Mouse (Mus musculus): ENCODE measurements around the gene Figla.
"Not testable (repeated sequence)": the region's sequence is repeated elsewhere in the genome, so short reads cannot be mapped to it uniquely, and the experiment has no call there.

The Figla gene

DNA sequence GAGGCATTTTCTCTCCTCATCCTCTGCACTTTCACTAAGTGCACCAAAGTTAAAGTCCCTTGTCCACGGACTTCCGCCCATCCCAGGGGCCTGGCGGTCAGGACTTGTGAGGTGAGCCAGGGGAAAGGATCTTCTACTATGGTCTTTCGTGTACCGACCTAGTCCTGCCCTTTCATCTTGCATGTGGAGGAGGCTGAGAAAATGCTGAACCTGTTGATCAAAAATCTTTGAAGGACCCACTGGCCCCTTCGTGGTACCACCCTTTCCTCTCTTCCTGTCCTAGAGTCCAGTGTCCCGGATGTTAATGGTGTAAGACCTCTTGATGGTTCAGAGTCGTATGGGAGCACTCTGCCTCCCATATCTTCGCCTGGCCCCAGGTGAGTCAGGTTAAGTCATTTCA, at the start of gene Figla:
Gene Figla, plus strand, starts transcription at position 301 of the 400 bp plus-strand sequence.
- no peak for DNase-seq (ENCODE audit: low spot score)

DNA sequence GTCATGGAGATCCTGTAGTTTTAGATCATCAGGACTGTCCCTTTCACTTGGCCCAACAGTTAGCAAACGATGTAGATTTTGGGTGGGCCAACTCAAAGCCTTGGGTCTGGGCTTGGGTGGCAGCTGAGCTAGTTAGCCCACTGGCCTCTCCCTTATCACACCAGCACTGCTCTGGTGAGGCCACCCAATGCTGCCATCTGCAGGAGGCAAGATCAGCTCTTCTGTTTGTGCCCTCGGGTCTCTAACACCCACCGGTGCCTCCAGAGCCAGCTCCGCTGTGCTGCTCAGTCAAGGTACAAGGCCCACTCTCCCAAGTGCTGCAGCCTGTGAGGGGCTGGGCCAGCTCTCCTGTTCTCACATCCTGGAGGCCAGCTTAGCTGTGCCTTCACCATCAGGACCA, 49.3 kb upstream of the Figla start:
- DNase-seq (ENCODE audit: low spot score): peak; percentile 16

DNA sequence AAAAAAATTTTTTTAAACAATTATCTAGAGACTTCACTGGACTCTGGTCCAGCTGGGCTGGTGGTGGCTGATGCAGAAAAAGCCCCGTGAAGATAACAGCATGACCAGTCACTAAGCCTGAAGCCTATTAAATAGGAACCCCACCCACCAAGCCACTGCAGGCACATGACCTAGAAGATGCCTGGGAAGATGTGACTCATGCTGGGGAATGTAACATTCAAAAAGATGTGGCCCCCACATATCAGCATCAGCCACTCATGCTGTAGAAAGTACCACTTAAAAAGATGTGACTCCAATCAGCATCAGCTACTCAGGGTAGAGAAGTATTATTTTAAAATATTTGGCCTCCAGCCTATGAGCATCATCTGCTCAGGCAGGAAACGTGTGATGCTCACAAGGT, 46.1 kb upstream of the Figla start:
- no peak for DNase-seq (ENCODE audit: low spot score)

DNA sequence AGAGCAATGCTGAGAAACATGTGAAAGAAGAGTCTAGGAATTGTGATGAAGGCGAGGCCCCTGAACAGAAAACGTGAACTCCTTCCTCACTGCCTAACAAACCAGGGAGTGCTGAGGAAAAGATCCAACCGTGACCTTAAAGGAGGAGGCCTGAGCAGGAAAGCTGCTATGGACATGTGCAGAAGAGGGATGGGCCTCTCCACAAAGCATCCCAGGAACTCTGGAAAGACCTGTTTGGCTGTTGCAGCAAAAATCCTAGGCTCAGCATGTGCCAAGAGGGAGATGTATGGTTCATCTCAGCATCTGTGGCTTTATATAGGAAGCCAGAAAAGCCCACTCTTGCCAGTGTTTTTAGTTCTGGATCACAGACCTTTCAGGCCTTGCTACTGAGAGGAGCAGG, 43.3 kb upstream of the Figla start:
- no peak for DNase-seq (ENCODE audit: low spot score)

DNA sequence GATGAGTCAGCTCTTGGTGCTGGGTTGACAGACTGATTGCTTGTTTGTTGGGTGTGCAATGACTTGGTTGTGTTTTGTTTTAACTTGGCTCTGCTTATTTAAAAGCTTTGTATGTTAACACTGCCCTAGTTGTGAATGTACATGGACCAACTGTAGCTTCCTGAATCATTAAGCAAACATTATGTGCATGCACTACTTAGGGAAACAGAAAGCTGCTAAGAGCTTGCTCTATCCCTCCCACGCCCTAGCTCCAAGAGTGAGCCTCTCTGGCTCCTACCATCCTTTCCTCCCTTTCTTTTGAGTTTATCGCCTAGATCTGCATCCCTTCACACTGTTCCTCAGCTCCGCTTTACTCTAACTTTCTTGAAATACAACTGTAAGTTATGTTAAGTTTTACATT, 42.6 kb upstream of the Figla start:
- DNase-seq (ENCODE audit: low spot score): no peak

DNA sequence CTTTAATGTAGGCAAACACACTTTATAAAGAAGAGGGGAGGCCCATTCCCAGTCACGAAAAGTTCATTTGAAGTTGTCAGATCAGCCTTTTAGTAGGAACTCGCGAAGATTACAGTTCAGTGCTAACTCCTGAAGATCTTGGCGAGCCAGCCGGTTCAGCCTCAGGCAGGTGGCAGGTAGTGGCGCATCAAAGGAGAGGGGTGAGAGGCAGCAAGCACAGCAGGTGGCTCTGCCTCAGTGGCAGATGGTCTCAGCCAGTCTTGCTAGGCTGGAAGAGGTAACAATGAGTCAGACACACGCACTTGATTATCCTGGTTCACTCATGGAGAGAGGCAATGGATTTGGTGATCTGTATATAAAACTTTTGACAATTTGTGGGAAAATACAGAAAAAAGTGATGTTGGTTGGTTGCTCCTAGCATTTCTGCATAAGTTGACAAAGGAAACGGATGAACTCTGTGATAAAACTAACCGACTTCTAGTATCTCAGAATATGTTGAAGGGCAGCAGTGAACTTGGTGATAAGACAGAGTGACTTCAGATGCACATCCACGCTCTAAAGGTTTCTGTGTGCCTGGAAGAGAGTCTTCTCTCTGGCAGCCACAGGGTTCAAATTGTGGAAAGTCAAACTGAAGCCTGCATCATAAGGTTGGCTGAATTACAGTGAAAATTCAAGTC, 40.9 kb upstream of the Figla start:
- DNase-seq (ENCODE audit: low spot score): no peak

DNA sequence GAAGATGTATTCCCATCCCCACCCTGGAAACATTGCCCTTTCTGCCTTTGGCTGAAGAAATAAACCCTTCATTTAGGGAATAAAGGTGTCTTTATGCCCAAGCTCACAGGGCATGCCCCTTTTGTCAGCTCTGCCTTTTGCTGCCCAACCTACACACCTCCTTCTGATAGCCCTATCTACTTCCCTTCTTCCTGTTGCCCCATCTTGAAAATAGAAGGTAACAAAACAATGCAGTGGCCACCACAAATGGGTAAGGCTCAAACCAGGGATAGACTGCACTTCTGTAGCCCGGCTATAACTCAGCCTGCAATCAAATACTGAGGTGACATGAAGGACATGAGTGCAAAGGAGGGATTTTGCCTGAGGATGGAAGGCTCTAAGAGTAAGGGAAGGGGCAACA, 40.2 kb upstream of the Figla start:
- DNase-seq (ENCODE audit: low spot score): no peak

DNA sequence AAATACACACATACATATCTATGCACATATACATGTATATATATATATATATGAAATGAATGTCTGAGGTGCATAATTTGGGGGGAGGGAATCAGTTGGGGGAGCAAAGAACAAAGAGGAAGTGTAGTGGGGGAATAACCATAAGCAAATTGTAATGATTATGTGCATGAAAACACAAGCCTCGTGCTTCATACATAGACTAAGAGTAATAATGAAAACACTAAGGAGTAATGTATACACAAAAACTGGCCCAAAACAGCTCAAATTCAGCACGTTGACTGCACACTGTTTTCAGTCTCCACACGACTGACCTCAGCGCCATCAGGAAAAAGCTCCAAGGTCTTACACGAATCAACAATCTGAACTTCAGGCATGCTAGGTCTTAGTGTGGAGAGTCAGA, 39.7 kb upstream of the Figla start:
- no peak for DNase-seq (ENCODE audit: low spot score)

DNA sequence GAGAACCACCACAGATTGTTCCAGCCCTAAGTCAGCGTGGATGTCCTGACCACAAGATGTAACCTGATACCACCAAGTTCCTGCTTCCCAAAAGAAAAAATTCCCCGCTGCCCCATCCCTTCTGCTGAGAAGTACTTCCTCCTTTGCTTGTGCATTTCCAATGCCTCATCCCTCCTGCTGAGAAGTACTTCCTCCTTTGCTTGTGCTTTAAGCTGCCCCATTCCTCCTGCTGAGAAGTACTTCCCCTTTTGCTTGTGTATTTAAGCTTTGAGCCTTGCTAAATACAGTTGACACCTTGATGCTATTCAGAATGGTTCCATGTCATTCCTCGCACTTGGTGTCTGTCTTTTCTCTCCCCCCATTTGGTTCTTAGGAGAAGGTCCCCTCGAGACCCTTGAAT, 37.2 kb upstream of the Figla start:
- DNase-seq (ENCODE audit: low spot score): not testable (repeated sequence)

DNA sequence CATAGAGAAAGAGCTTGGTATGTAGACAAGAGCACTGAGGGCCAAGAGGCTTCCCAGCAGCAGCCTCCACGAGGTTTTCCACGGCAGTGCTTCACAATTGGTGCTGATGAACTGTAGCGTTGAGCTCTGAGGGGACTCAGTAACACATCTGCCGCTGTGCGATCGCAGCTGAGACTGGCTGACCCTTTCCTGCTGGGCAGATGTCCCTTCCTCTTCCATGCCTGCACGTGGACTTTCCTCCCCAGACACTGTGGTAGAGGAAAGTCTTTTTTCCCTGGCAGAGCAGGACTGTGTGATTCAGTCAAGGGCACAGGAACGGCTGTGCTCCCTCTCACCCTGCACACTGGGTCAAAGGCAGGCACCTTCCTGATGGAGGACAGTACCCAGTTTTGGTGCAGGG, 31.6 kb upstream of the Figla start:
- no peak for DNase-seq (ENCODE audit: low spot score)

DNA sequence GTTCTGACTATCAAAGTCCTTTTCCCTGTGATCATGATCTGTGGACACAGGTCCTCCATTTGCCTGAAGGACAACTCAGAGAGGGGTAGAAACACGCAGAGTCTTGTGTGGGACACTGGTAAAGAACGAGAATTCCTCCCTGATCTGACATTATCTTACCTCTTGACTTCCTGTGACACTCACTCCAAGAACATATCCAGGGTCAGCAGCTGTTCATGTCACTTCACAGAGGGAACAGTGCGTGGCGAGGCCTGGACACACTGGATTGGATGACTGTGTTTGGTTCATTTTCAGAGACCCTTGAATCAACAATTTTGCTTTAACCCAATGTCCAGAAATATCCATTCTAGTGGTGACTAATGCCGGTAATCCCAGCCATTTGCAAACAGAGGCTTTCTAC, 26.4 kb upstream of the Figla start:
- not testable (repeated sequence) for DNase-seq (ENCODE audit: low spot score)

DNA sequence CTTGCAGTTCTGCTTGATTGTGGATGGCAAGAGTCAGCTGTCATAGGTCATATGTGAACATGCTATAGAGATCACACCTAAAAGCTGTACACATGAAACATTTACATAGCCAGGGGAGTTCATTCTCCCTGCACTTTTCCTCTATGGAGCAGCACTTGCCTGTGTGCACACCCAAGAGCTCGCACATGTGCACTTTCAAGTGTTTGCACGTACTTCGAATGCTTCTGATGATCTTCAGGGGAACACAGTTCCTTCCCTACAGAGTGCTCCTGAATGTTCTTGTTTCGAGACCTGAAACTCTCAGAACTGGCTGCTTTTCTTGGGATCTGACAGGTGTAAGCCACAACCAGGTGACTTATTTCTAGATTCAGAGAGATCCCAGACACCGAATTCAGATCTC, 25.2 kb upstream of the Figla start:
- peak; percentile 36 for DNase-seq (ENCODE audit: low spot score)

DNA sequence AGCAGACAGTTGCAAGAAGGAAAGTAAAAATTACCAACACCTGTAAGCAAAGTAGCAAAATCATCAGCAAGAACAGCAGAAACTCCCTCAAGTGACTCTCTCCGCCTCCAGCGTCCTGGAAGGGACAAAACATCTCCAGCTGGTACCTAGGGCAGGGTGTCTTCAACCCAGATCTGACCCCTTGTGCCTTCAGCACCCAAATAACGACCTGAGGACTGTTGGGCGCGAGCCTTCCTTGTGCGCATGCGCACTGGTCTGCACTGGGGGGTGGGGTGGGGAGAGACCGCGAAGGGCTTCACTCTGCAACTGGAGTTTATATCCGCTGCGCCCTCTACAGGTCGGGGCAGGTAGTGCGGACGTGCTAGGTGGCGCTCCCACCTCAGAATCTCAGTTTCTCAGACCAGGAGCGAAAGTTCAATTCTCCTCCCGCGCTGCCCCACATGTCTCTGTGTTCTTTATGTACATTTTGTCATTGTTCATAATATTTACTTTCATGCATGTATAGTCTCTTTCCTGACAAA, 12.5 kb upstream of the Figla start:
- peak; percentile 5 for DNase-seq (ENCODE audit: low spot score)

DNA sequence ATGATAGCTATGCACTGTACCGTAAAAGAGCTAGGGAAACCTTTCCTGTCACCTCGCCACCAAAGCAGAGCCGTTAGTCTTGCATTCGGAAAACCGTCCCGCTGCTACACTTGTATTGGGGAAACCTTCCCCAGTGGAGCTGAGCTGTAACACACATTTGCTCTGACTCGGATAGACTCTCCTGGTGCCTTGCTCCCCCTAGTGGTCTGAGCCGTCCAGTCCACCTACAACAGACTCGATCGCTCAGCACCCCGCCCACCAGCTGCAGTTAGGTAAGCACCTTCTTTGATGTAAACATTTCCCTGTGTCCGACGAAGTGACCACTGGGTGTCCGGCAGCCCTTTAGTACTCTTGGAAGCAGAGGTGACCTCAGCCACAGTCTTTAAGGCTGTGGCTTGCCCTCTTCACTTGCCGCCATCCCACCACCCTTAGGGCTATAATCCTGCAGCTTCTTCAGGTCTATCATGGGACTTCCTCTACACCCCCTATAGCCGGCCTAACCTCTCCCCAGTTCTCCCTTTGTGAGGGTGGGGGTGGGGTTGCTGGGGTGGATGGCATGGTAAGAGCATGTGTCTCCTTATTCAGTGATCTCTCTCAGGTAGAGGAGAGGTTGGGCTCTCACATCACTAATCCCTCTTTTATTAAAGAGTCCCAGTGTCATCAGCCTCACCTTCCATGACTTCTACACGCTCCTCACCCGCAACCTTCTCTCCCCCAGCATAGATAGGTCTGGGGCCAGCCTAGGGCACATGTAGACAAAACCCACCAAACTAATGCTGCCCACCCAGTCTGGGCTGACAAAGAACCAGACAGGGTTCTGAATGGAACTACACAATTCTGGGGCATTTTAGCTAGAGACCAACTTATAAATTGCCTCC, 11.5 kb upstream of the Figla start:
- DNase-seq (ENCODE audit: low spot score): peak; percentile 74

DNA sequence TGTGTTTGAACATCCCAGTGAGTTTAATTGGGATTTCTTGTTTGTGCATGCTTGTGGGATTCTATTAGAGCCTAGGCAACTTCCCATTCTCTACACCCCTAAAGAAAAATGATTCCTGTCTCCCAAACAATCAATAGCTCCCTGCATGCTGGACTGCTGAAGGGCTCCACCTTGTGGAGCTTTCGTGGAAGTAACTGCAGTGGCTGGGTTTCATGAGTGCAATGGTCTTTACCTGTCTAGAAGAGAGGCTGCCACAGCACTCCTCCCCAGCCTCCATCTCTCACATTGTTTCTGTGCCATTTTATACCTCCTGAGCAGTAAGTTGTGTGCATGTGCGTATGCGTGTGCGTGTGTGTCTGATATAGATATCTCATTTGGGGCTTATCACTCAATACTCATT, 6.0 kb upstream of the Figla start:
- peak; percentile 59 for DNase-seq (ENCODE audit: low spot score)

DNA sequence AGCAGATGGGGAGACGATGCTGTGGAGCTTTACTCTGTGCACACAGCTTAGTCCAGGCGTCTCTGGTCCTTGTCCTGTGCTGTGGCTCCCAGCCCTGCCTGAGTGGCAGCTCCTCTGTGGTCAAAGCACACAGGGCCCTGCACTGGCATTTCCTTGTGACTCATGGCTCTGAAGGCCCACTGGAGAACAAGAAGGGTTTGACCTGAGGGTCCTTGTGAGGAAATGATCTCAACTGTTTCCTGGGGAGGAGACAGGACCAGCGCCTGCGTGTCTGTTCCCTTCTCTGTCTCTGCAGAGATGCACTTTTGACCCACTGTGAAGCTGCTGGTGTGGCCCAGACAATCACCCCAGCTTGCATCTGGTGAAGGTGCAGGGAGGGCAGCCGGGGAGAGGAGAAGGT, 1.2 kb upstream of the Figla start:
- peak; percentile 5 for DNase-seq (ENCODE audit: low spot score)

DNA sequence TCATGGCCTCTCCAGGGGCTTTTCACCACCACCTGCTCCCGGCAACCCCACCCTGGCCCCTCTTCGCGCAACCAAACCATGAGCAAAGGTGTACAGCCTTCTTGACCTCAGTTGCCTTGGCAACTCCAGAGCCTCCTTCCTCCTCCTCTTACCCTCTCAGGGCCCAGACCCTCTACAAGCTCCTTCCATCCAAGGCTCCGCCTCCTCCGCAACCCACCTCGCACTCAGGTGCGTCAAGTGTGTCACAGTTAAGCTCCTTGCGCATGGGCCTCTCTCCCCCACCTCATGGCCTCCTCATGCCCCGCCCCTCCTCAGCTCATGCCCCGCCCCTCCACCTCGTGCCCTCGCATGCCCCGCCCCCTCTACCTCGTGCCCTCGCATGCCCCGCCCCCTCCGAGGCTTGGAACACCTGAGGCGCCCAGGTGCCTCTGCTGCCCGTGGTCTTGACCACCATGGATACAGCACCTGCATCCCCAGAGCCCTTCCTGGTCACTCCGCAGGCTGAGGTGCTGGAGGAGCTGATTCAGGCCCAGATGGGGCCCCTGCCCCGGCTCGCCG, 901 bp downstream of the Figla start:
- no peak for DNase-seq (ENCODE audit: low spot score)

DNA sequence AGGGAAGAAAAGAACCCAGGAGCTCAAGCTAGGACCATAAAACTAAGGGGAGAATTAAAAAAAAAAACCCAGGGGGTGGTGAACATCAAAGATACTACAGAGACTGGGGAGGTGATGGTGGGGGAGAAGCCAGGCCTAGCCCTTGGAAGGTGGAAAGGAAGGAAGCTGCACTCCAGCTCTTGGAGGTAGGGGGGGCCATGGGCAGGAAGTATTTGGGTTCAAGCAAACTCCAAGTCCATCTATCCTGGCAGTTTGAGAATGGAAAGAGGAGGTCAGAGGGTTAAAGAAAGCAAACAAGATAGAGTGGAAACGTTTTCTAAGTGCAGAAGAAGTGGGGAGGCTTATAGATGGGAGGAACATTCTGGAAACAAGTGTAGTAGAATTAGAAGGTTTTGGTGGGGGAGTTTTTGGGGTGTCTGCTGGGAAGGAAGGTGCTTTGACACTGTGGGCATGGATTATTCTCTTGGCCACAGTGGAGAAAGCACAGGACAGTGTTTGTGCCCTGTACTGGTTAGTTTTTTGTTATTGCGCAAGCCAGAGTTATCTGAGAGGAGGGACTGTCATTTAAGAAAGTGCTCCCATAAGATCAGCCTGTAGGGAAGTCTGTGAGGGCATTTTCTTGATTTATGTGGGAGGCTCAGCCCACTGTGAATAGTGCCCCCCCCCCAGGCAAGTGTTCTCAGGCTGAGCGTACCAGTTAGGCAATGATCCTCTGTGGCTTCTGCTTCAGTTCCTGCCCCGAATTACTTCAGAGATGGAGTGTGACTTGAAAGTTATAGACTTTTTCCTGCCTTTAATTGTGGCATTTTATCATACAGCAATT, 3.7 kb downstream of the Figla start:
- DNase-seq (ENCODE audit: low spot score): no peak

DNA sequence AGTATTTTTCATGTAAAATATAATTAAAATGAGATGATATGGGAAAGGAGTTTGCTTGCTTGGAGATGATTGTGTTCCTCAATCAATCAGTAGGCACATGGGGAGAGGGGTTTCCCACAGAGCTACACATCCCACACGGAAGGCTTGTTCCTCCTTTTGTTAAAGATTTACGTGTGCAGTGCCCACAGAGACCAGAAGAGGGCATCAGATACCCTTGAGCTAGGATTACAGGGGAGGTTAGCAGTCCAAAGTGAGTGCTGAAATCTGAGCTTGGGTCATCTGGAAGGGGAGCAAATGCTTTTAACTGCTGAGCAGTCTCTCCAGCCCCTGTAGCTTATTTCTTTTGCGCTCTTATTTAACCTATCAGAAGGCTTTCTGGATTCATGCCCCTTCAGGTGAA, 5.0 kb downstream of the Figla start:
- DNase-seq (ENCODE audit: low spot score): peak; percentile 28

DNA sequence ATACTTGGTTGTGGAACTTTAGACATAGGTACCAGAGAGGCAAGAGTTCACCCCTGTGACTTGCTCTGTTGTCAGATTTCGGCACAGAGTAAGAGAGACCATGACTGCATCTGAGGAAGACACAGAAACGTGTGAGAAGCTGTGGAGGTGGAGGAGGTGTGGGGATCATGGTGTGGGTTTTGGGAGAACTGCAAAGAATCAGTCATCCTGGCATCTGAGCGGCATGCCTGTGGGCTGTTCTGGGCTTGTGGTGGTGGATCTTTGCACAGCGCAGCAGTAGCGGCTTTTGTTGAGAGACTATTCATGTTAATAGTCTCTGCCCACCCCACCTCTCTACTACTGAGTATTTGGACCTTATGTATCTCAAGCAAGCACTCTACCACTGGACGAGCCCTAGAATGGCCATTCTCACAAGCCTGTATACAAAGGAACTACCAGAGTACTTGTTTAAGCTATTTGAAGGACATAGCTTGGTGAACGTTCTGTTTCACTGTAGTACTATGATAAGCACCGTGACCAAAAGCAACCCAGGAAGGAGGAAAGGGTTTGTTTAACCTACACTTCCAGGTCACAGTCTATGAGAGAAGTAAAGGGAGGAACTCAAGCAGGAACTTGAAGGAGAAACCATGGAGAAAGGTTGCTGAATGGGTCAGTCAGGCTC, 10.8 kb downstream of the Figla start:
- no peak for DNase-seq (ENCODE audit: low spot score)

DNA sequence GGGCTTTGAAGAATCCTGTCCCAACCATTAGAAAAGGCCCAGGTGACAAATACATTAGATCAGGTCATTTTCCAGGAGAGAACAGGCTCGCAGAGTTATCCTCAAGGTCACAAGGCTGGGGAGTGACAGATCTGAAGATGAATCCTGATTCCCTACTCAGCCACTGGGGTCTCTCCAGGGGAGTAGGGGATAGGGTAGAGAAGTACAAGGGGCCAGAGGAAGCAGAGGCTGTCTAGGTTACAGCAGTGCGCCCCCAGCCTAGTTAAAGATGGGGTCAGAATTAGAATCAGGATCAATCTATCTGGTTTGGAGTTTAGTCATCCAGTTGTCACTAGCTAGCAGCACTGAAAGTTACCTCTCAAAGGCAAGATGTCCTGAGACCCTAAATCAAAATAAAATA, 12.2 kb downstream of the Figla start:
- no peak for DNase-seq (ENCODE audit: low spot score)
